Mouse (Mus musculus) kidney, adult 2 months (tissue): ENCODE measurements around the gene Rora. TPM values are rescaled to one million over a fixed set of nuclear protein-coding genes. Genes with fewer than 3 reads are reported as not detected.
A peak's percentile ranks its signal among the peaks of the same experiment; 100 is the strongest.

Experiments used
- DNase-seq: peaks from one replicate; pipeline ENCODE4 v3.0.0; 2021
- H3K27ac ChIP-seq: fragments of 200-500 bp; 2 replicates; pipeline ENCODE4 v1.5.1; 2012; ENCODE audit warnings: low read depth, low read length, control low read depth, inconsistent platforms; ENCODE audit not compliant: insufficient read depth
- H3K27me3 ChIP-seq: fragments of 200-500 bp; replicated peaks from 2 replicates; pipeline ENCODE4 v1.6.1; 2012; ENCODE audit warnings: mild to moderate bottlenecking, moderate library complexity, low read length, inconsistent platforms; ENCODE audit not compliant: control insufficient read depth, insufficient read depth
- H3K36me3 ChIP-seq: fragments of 200-500 bp; 2 replicates; pipeline ENCODE4 v1.6.1; 2012; ENCODE audit warnings: mild to moderate bottlenecking, moderate library complexity, low read length, inconsistent platforms; ENCODE audit not compliant: control insufficient read depth, insufficient read depth
- H3K4me1 ChIP-seq: fragments of 200-500 bp; 2 replicates; pipeline ENCODE4 v1.6.1; 2011; ENCODE audit warnings: low read length; ENCODE audit not compliant: control insufficient read depth, insufficient read depth
- H3K4me3 ChIP-seq: fragments of 200-500 bp; 2 replicates; pipeline ENCODE4 v1.5.1; 2011; ENCODE audit warnings: mild to moderate bottlenecking, low read depth, low read length, control low read depth; ENCODE audit not compliant: insufficient read depth
- CTCF ChIP-seq: fragments of 200-500 bp; conservative IDR thresholded peaks from 2 replicates; pipeline ENCODE4 v1.5.1; 2011; ENCODE audit warnings: low read depth, mild to moderate bottlenecking, control low read depth, low read length, moderate library complexity, mixed read lengths; ENCODE audit not compliant: insufficient read depth, insufficient read length
- POLR2A ChIP-seq: fragments of 200-500 bp; IDR thresholded peaks from one replicate; pipeline ENCODE4 v1.6.1; 2011; ENCODE audit warnings: low read depth, low read length, control low read depth
- WGBS: fragments of 180-500 bp; shearing (Covaris S2); methylation state at CpG from one replicate; pipeline ENCODE4 v1.1.7; 2018; 5-methylcytosine and 5-hydroxymethylcytosine counted together
- polyA plus RNA-seq: library from polyadenylated mRNA; depleted of rRNA; stranded (reverse); fragments of >200 nt; gene quantifications from 2 replicates; pipeline ENCODE4 v1.2.3, GENCODE M21; 2012

The Rora gene
- polyA plus RNA-seq, 1 experiment = 15.5 TPM

GRCm38 (mm10) chr9:69380546-69380945 is 727.0 kb downstream of the Rora start:
- TF ChIP-seq CTCF = no peak
- no peak for TF ChIP-seq POLR2A
- no peak overlapping the region for H3K4me3 ChIP-seq
- WGBS = 46% methylated on average over 1 of the region's 1 CpGs
- peaks cover 2% of the 10 kb centered on the region for H3K36me3 ChIP-seq
- no peaks in the 10 kb centered on the region for H3K27me3 ChIP-seq
- H3K4me1 ChIP-seq = no peaks in the 10 kb centered on the region
- no peak for DNase-seq
- no peak overlapping the region for H3K27ac ChIP-seq

- TF ChIP-seq CTCF (0 out of 2 replicates have a peak, but pooled peaks have one; percentile 7), POLR2A (no peak)
These were observed 728.2 kb downstream of the Rora start for GRCm38 (mm10) chr9:69381741-69382140.

GRCm38 (mm10) chr9:69384475-69384874 is 730.9 kb downstream of the Rora start:
- Histone ChIP-seq H3K27ac (no peak overlapping the region), H3K36me3 (no peaks in the 10 kb centered on the region), H3K4me3 (no peak overlapping the region), H3K4me1 (no peaks in the 10 kb centered on the region), H3K27me3 (no peaks in the 10 kb centered on the region)
- TF ChIP-seq POLR2A (no peak), CTCF (no peak)
- WGBS = 92% methylated on average over 17 of the region's 17 CpGs
- no peak for DNase-seq

More at GRCm38 (mm10) chr9:69381741-69382140, 728.2 kb downstream of the Rora start:
- no peak overlapping the region for H3K4me3 ChIP-seq
- H3K36me3 ChIP-seq = peaks cover 2% of the 10 kb centered on the region
- no peak overlapping the region for H3K27ac ChIP-seq
- no peaks in the 10 kb centered on the region for H3K4me1 ChIP-seq
- peak; percentile 25 for DNase-seq
- 65% methylated on average over 7 of the region's 7 CpGs for WGBS
- no peaks in the 10 kb centered on the region for H3K27me3 ChIP-seq

GRCm38 (mm10) chr9:69384905-69385304 is 731.3 kb downstream of the Rora start:
- Histone ChIP-seq H3K4me3 (no peak overlapping the region), H3K27me3 (no peaks in the 10 kb centered on the region), H3K4me1 (no peaks in the 10 kb centered on the region), H3K27ac (no peak overlapping the region), H3K36me3 (no peaks in the 10 kb centered on the region)
- no peak for DNase-seq
- 70% methylated on average over 1 of the region's 1 CpGs for WGBS
- TF ChIP-seq CTCF (no peak), POLR2A (no peak)

GRCm38 (mm10) chr9:69387296-69387695 is 733.7 kb downstream of the Rora start:
- H3K4me3 ChIP-seq = no peak overlapping the region
- no peaks in the 10 kb centered on the region for H3K27me3 ChIP-seq
- H3K4me1 ChIP-seq = no peaks in the 10 kb centered on the region
- no peak for TF ChIP-seq POLR2A
- TF ChIP-seq CTCF = no peak
- H3K36me3 ChIP-seq = no peaks in the 10 kb centered on the region
- no peak for DNase-seq
- 92% methylated on average over 4 of the region's 4 CpGs for WGBS
- no peak overlapping the region for H3K27ac ChIP-seq

GRCm38 (mm10) chr9:69390631-69391030 is 737.0 kb downstream of the Rora start:
- no peaks in the 10 kb centered on the region for H3K36me3 ChIP-seq
- H3K27me3 ChIP-seq = no peaks in the 10 kb centered on the region
- no peak overlapping the region for H3K4me3 ChIP-seq
- WGBS = 85% methylated on average over 4 of the region's 4 CpGs
- TF ChIP-seq POLR2A = no peak
- no peak; the same call in 1 of the 2 replicates for TF ChIP-seq CTCF
- no peak for DNase-seq
- no peaks in the 10 kb centered on the region for H3K4me1 ChIP-seq
- no peak overlapping the region for H3K27ac ChIP-seq

- WGBS = 91% methylated on average over 5 of the region's 5 CpGs
- Histone ChIP-seq H3K4me3 (no peak overlapping the region), H3K27me3 (no peaks in the 10 kb centered on the region), H3K36me3 (no peaks in the 10 kb centered on the region), H3K27ac (no peak overlapping the region), H3K4me1 (peaks cover 8% of the 10 kb centered on the region; the same call in 1 of the 2 replicates)
- TF ChIP-seq CTCF = no peak
- TF ChIP-seq POLR2A = no peak
- no peak for DNase-seq
These were observed 740.6 kb downstream of the Rora start for GRCm38 (mm10) chr9:69394234-69394633.
